Mouse (Mus musculus) testis, postnatal 14 days (tissue): ENCODE data around the gene Ust.

ENCODE experiments used
- DNase-seq: peaks from one replicate; pipeline ENCODE4 v3.0.0; 2021; ENCODE audit warnings: low spot score

Ust gene

DNA sequence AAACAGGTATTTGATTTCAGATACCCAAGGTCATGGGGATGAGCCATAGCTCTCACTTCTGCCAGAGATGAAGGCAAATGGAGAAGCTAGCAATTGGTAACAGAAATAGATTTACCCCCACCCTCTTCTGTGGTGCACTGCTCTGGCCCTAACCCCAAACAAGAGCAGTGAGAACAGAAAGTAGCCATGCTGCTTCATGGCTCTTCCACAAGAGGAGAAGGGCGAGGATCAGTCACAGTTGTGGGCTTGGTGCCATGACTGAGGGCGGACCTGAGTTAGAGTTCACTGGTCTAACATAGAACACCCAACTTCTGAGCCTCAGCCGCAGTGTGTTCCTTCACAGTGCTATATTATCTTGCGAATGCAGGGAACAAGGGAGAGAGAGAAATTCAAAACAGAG is 13.8 kb downstream of the Ust start:
- peak; percentile 32 for DNase-seq

DNA sequence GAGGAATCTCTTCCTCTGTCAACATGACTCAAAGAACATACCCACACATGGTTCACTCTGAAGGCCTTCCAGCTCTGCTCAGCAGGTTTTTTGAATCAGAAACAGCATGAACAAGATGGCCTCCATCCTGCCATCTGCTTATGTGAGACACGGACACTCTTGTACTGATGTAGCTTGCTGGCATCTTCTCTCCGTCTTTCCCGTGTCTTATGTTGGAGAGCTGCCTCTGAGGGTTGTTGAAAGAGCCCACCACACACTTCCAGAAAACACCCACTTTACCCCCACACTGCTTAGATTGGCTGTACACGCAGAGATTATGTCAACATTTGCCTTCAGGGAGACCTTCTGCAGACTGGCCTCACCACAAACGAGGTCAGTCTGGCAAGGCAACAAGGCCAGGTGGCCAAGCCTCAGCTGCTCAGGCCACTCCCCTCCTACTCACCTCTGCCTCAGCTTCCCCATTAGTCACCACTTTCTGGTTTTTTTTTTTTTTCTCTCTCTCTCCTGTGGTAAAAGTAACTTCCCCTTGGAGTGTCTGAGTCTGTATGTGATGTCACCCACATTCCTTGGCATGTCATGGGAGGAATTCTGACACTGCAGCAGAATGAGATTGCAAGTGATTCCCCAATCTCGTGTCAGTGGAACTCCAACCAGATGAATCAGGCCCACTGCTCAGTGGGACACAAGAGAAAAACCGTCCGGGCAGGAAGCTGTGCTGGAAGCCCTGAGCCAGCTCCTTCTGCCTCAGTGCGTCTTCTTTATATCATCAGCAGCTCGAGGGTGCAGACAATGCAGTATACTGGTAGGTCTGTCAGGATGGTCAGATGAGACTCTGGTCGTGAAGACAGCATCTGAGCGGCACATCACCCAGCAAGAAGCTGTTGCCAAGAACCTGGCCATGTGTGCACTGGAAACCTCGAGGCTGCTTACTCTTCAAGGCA is 19.4 kb downstream of the Ust start:
- no peak for DNase-seq

DNA sequence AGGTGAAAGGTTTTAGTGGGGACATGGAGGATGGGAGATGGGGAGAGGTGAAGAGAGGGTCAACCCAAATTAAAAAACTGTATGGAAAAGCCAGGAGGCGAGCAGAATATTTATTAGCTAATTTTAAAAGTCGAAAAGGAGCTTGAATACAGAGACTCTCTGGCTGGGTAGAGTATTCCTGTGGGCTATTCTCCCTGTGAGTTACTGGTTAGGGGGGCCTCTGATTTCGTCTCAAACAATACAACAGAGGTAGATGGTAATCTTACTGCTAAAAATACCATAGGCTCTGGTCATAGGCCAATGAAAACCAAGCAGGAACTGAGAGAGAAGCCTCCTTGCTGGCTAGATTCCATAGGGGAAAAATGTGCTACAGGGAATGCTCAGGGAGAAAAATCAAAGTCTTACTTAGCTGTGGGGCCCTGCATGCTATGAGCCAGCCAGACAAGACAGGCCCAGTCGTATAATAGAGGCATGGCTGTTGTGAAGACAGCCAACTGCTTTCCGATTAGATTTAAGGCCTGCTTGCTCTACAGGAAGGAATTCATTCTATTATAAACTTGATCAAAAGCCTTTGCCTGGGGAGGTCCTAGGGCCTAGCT is 23.0 kb downstream of the Ust start:
- no peak for DNase-seq

DNA sequence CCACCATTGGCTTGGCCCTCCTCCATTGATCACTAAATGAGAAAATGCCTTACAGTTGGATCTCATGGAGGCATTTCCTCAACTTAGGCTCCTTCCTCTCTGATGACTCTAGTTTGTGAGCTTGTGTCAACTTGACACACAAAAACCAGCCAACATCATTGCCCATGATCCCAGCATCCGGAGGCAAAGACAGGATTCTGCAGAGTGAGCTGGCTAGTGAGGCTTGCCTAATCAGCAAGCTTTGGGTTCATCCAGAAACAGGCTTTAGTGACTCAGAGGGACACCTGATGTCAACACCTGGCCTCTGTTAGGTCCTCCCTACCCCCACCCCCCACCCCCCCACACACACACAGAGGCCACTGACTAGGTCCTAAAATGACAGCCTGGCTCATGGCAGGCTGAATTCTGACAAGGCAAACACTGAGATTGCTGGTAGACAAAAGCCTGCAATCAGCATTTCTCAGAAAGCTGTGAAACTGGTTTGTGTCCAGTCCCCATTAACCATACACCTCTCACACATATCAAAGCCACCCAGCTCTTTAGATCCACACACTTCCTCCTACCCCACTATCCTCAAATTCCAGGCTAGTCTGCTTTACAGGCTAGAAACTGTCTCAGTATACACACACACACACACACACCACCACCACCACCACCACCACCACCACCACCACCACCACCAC is 26.6 kb downstream of the Ust start:
- DNase-seq = no peak

GRCm38 (mm10) chr10:8487388-8487787 is 31.2 kb downstream of the Ust start:
- DNase-seq = no peak

- no peak for DNase-seq
Observed at GRCm38 (mm10) chr10:8484487-8484886, 34.1 kb downstream of the Ust start.

DNA sequence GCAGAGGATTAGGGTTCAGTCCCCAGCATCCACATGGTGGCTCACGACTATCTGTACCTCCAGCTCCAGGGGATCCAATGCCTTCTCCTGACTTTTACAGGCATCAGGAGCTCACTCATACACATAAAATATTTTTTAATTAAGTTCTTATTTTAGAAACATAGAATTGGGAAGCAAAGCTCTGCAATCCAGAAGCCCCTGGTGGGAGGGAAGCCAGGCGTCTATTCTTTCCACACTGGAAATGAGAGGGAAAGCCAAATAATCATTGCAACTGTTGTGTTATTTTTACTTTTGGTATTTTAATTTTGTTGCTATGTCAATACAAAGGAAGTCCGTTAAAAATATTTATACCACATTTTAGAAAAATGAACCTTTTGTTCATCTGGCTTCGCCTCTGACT is 35.8 kb downstream of the Ust start:
- DNase-seq = no peak

DNA sequence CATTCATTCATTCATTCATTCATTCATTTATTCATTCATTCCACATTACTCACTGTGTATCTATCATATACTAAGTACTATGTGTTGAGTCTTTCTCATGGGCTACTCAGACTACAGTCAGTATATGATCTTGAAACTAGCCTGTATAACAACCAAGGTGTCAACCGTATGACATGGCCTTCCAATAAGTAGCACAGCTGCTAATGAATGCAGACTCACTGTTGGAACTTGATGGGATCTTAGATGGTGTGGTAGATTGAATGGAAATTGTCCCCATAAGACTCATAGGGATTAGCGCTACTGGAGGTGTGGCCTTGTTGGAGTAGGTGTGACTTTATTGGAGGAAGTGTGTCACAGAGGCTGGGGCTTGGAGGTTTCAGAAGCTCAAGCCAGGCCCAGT is 38.8 kb downstream of the Ust start:
- DNase-seq = no peak

- no peak for DNase-seq
Observed at GRCm38 (mm10) chr10:8477936-8478335, 40.7 kb downstream of the Ust start.

GRCm38 (mm10) chr10:8471995-8472394 is 46.6 kb downstream of the Ust start:
- no peak for DNase-seq

- DNase-seq = no peak
Observed at GRCm38 (mm10) chr10:8471012-8471411, 47.6 kb downstream of the Ust start.

- DNase-seq = no peak
Observed at GRCm38 (mm10) chr10:8469516-8469915, 49.1 kb downstream of the Ust start.

DNA sequence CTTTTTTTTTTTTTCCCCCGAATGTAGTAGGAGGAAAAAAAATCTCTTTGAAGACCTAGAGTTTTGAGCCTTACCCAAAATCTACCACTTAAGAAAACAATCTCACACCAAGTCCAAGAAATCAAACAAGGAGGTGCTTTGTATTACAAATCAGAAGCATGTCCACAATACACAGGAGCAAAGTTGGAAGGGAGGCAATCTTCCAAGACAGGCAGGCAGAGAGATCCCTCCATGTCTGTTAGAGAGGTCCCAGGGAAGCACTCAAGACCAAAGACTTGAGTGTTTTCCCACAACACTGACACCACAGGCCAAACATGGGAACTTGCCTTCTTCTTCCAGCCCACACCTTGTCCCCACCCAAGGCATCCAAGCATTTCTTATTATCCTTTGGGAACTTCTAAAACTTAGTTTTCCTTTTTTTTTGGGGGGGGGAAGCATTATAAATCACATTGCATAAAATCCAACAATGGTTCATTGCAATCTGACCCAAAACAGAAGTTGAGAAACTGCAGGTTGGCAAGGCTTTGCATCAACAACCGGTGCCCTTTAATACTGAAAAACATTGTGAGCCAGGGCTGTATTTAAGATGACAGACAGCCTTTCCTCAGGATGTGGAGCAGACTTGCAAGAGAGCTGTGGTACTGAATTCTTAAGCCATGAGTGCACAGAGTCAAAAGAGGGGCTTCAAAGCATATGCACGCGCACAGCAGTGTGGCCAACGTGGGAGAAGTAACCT is 49.8 kb downstream of the Ust start:
- DNase-seq = no peak

DNA sequence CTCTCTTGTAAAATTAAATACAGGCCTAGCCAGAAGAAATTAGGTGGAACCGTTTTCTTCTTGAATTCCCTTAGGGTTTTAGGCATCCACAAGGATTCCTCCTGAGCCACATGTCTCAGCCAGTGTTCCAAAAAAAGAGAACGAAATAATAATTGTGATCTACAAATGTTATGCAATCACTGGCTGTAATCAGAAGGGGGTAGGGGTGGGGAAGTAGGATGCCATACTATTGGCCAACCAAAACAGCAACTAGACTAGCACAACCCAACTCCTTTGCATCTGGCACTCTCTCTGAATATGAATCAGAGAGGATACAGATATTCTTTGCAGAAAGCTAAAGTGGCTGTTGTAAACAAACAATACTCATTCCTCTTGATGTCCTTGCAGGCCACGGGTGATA is 52.7 kb downstream of the Ust start:
- no peak for DNase-seq

DNA sequence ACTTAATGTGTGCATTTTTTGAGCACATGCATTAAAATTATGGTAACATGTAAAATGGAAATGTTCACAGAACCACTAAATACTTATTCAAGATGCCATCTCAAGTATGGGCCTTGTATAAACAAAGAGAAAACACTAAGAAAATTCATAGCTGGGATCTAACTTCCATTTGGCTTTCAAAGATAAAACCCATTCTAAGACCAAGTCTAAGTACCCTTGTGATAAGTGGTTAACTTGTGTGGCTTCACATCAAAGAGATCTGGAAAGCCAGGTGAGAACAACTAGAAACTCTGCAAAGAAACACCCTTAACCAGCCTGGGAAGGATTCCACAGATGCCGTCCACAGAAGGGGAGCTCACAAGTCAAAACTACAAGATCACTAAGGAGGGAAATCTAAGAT is 53.4 kb downstream of the Ust start:
- DNase-seq = no peak

- no peak for DNase-seq
Observed at GRCm38 (mm10) chr10:8461372-8461771, 57.3 kb downstream of the Ust start.

GRCm38 (mm10) chr10:8454711-8455110 is 63.9 kb downstream of the Ust start:
- DNase-seq = no peak

- DNase-seq = no peak
Observed at GRCm38 (mm10) chr10:8447681-8448080, 70.9 kb downstream of the Ust start.

DNA sequence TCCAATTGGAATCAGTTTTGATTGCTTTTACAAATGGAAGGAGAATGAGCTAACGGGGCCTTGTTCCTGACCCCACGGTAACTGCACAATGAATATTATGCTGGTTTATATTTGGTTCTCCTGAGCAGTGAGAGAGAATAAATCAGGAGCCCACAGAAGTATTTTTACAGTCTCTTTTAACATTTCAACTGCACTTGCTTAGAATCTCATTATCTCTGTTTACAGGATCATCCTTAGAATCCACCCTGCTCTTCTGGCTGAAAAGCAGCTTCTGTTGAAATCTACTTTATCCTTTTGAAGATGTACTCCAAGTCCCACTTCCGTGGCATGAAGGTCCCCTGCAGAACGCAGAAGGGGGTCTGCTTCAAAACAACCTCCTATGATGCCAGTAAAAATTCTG is 71.7 kb downstream of the Ust start:
- no peak for DNase-seq

DNA sequence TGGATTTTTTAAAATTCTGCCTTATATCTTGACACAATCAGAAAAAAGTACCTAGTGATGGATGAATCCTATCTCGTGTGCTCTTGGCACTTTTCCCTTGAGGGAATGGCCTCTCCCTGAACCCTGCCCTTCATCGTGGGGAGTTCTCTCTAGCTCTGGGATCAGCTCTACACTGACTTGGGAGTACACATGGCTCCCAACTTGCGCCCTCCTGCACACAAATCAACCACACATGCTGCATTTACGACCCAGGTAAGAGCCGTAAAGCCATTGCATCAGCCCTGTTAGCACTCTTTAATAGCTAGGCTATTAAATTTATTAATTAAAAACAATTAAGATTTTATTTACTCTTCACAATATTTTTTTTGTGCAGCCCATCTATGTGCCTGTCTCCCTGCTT is 74.6 kb downstream of the Ust start:
- no peak for DNase-seq

GRCm38 (mm10) chr10:8431857-8432256 is 86.8 kb downstream of the Ust start:
- DNase-seq = no peak
